Mouse (Mus musculus): Measurements from ENCODE around the gene Fyn. TPM values are rescaled to one million over a fixed set of nuclear protein-coding genes. Genes with fewer than 3 reads are reported as not detected.

Gene Fyn
- polyA plus RNA-seq, 1 experiment from 2014 or later: 105 TPM

DNA sequence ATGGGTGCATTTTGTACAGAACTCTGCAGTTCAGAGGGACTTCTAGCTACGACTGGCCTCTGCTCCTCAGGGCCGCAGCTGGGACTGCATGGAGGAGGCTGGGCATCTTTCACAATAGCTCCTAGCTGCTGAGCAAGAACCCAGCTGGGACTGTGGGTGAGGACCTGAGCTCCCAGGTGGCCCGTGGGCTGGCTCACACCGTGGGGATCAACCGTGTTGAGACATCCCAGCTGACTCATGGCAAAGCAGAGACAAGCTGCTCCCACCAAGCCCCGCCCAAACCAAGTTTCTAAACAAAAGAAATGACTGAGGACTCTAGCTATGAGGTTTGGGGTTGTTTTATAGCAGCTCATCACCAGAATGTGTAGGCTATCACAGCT lies 204.0 kb downstream of the Fyn start:
- Histone ChIP-seq H3K27ac (peak overlapping the region; percentile 89), H3K36me3 (replicated peaks; ENCODE audit: control insufficient read depth, insufficient read depth) (no peaks in the 10 kb centered on the region), H3K9ac (0 out of 2 replicates have a peak overlapping the region, but pooled peaks have one; percentile 9), H3K27me3 (ENCODE audit: control insufficient read depth, insufficient read depth, low read length) (no peaks in the 10 kb centered on the region), H3K4me3 (replicated peaks; ENCODE audit: low read length) (no peak overlapping the region), H3K9me3 (ENCODE audit: control insufficient read depth, low read length) (no peaks in the 10 kb centered on the region), H3K4me1 (replicated peaks; ENCODE audit: control insufficient read depth, insufficient read depth, low read length) (peaks cover 31% of the 10 kb centered on the region), H3K4me2 (replicated peaks) (no peak overlapping the region)
- WGBS: 29% methylated on average over 6 of the region's 6 CpGs
- ATAC-seq (ENCODE audit: low FRiP score): no peak
- no peak for DNase-seq (ENCODE audit: low spot score)

GRCm38 (mm10) chr10:39576466-39576865 lies 207.8 kb downstream of the Fyn start:
- ATAC-seq (ENCODE audit: low FRiP score): no peak
- DNase-seq (ENCODE audit: low spot score): no peak
- no peak overlapping the region for H3K4me2 ChIP-seq (replicated peaks)
- H3K9me3 ChIP-seq (ENCODE audit: control insufficient read depth, low read length): no peaks in the 10 kb centered on the region
- H3K27me3 ChIP-seq (ENCODE audit: control insufficient read depth, insufficient read depth, low read length): no peaks in the 10 kb centered on the region
- no peaks in the 10 kb centered on the region for H3K36me3 ChIP-seq (replicated peaks; ENCODE audit: control insufficient read depth, insufficient read depth)
- H3K4me1 ChIP-seq (replicated peaks; ENCODE audit: control insufficient read depth, insufficient read depth, low read length): peaks cover 19% of the 10 kb centered on the region
- no peak overlapping the region for H3K4me3 ChIP-seq (replicated peaks; ENCODE audit: low read length)
- H3K27ac ChIP-seq: no peak overlapping the region
- 71% methylated on average over 6 of the region's 6 CpGs for WGBS
- no peak overlapping the region for H3K9ac ChIP-seq

GRCm38 (mm10) chr10:39580477-39580876 lies 211.8 kb downstream of the Fyn start:
- no peak for DNase-seq (ENCODE audit: low spot score)
- H3K4me1 ChIP-seq (replicated peaks; ENCODE audit: control insufficient read depth, insufficient read depth, low read length): no peaks in the 10 kb centered on the region
- no peak for ATAC-seq (ENCODE audit: low FRiP score)
- H3K4me3 ChIP-seq (replicated peaks; ENCODE audit: low read length): no peak overlapping the region
- no peak overlapping the region for H3K27ac ChIP-seq
- no peaks in the 10 kb centered on the region for H3K9me3 ChIP-seq (ENCODE audit: control insufficient read depth, low read length)
- no peak overlapping the region for H3K9ac ChIP-seq
- H3K27me3 ChIP-seq (ENCODE audit: control insufficient read depth, insufficient read depth, low read length): no peaks in the 10 kb centered on the region
- WGBS: 60% methylated on average over 8 of the region's 8 CpGs
- no peak overlapping the region for H3K4me2 ChIP-seq (replicated peaks)
- no peaks in the 10 kb centered on the region for H3K36me3 ChIP-seq (replicated peaks; ENCODE audit: control insufficient read depth, insufficient read depth)

- ATAC-seq (ENCODE audit: low FRiP score) (no peak), DNase-seq (ENCODE audit: low spot score) (no peak)
- Histone ChIP-seq H3K27ac (no peak overlapping the region), H3K9ac (no peak overlapping the region), H3K4me1 (replicated peaks; ENCODE audit: control insufficient read depth, insufficient read depth, low read length) (peaks cover 7% of the 10 kb centered on the region), H3K27me3 (ENCODE audit: control insufficient read depth, insufficient read depth, low read length) (no peaks in the 10 kb centered on the region), H3K4me3 (replicated peaks; ENCODE audit: low read length) (no peak overlapping the region), H3K36me3 (replicated peaks; ENCODE audit: control insufficient read depth, insufficient read depth) (no peaks in the 10 kb centered on the region), H3K4me2 (replicated peaks) (no peak overlapping the region), H3K9me3 (ENCODE audit: control insufficient read depth, low read length) (no peaks in the 10 kb centered on the region)
- WGBS: 76% methylated on average over 2 of the region's 2 CpGs
Observed at GRCm38 (mm10) chr10:39582385-39582784, 213.7 kb downstream of the Fyn start.

- 80% methylated on average over 12 of the region's 12 CpGs for WGBS
- ATAC-seq (ENCODE audit: low FRiP score): no peak
- Histone ChIP-seq H3K9me3 (ENCODE audit: control insufficient read depth, low read length) (no peaks in the 10 kb centered on the region), H3K9ac (no peak overlapping the region), H3K36me3 (replicated peaks; ENCODE audit: control insufficient read depth, insufficient read depth) (no peaks in the 10 kb centered on the region), H3K4me1 (replicated peaks; ENCODE audit: control insufficient read depth, insufficient read depth, low read length) (peaks cover 21% of the 10 kb centered on the region), H3K4me2 (replicated peaks) (no peak overlapping the region), H3K4me3 (replicated peaks; ENCODE audit: low read length) (no peak overlapping the region), H3K27me3 (ENCODE audit: control insufficient read depth, insufficient read depth, low read length) (no peaks in the 10 kb centered on the region), H3K27ac (no peak overlapping the region)
- DNase-seq (ENCODE audit: low spot score): no peak
Observed at GRCm38 (mm10) chr10:39583718-39584117, 215.1 kb downstream of the Fyn start.

- DNase-seq (ENCODE audit: low spot score): peak; percentile 66
- Histone ChIP-seq H3K4me3 (replicated peaks; ENCODE audit: low read length) (no peak overlapping the region), H3K9ac (peak overlapping the region; percentile 42), H3K4me1 (replicated peaks; ENCODE audit: control insufficient read depth, insufficient read depth, low read length) (peaks cover 25% of the 10 kb centered on the region), H3K36me3 (replicated peaks; ENCODE audit: control insufficient read depth, insufficient read depth) (no peaks in the 10 kb centered on the region), H3K27me3 (ENCODE audit: control insufficient read depth, insufficient read depth, low read length) (no peaks in the 10 kb centered on the region), H3K9me3 (ENCODE audit: control insufficient read depth, low read length) (no peaks in the 10 kb centered on the region), H3K27ac (peak overlapping the region; percentile 87), H3K4me2 (replicated peaks) (no peak overlapping the region)
- peak; percentile 61; the same call in 1 of the 2 replicates for ATAC-seq (ENCODE audit: low FRiP score)
- WGBS: 24% methylated on average over 5 of the region's 5 CpGs
Observed at GRCm38 (mm10) chr10:39587290-39587925, 218.8 kb downstream of the Fyn start.

DNA sequence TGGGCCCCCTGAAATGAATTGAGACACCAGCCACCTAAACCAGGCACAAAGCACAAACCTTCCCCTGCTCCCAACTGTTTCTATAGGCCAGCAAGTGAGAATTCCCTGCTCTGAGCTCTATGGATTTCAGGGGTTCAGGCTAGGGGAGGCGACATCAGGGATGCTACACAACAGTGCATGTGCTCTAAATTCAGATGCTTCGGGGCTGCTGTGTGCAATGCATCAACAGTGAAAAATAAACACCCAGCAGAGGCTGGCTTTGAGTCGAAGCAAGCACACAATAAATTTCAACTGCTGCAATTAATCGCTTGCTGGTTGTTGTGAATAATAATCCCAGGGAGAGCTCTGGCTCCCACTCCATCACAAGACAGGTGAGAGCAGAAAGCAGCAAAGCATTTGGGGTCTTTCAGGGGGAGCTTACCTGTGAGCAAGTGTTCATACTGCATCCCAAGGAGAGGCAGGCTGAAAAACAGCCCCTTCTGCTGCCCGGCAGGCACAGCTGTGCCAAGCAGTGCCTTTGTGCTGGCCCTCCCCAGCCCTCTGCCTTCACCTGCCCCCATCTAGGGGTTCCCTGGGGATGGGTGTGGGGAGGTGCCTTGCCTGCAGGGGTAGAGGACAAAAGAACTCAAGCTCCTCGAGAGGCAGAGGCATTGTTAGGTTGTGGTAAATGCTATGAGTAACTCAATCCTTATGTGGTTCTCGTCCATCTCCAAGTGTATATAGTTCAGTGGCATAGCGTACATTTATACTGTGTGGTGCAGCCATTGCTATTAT lies 219.5 kb downstream of the Fyn start:
- peaks cover 25% of the 10 kb centered on the region for H3K4me1 ChIP-seq (replicated peaks; ENCODE audit: control insufficient read depth, insufficient read depth, low read length)
- ATAC-seq (ENCODE audit: low FRiP score) (peak; percentile 43; the same call in 1 of the 2 replicates), DNase-seq (ENCODE audit: low spot score) (peak; percentile 35)
- H3K9me3 ChIP-seq (ENCODE audit: control insufficient read depth, low read length): peaks cover 3% of the 10 kb centered on the region; the same call in 1 of the 2 replicates
- no peak overlapping the region for H3K4me2 ChIP-seq (replicated peaks)
- H3K9ac ChIP-seq: peak overlapping the region; percentile 42
- H3K27ac ChIP-seq: peak overlapping the region; percentile 87
- H3K4me3 ChIP-seq (replicated peaks; ENCODE audit: low read length): no peak overlapping the region
- H3K27me3 ChIP-seq (ENCODE audit: control insufficient read depth, insufficient read depth, low read length): no peaks in the 10 kb centered on the region
- 44% methylated on average over 8 of the region's 8 CpGs for WGBS
- no peaks in the 10 kb centered on the region for H3K36me3 ChIP-seq (replicated peaks; ENCODE audit: control insufficient read depth, insufficient read depth)

DNA sequence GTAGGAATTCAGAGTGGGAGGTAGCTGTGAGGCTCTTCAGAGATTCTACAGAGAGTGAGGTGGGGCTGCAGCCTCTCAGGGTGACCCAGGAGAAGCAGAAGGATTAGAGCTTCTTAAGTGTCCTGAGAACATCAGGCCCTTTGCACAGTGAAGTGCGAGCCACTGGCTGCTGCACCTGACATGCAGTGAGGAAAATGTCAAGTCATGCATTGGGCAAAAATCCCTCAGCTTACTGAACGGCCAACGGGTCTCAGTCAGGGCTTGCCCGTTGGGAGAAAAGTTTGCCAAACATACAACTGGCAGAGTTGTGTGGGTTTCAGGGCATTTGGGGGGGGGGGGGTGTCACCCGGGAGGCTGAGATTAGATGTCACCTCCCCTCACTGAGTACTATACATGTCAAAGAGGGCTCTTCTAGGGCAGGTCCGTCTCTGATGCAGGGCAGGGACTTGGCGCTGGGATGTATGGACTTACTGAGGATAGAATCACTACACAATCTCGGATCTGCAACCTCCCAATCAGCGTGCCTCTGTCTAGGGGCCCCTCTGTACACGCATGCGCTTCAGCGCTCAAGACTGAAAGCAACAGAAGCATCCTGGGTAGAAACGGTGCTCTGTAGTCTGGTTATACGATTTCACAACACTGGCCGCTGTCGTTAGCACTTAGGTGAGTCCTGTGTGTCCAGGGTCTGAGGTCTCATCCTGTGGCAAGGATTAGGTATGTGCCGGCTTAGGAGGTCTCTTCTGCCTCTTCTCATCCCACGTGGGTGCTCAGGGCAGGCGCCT lies 221.3 kb downstream of the Fyn start:
- Histone ChIP-seq H3K4me1 (replicated peaks; ENCODE audit: control insufficient read depth, insufficient read depth, low read length) (peaks cover 25% of the 10 kb centered on the region), H3K9me3 (ENCODE audit: control insufficient read depth, low read length) (peaks cover 9% of the 10 kb centered on the region; the same call in 1 of the 2 replicates), H3K9ac (no peak overlapping the region), H3K27ac (no peak overlapping the region), H3K36me3 (replicated peaks; ENCODE audit: control insufficient read depth, insufficient read depth) (no peaks in the 10 kb centered on the region), H3K27me3 (ENCODE audit: control insufficient read depth, insufficient read depth, low read length) (no peaks in the 10 kb centered on the region), H3K4me3 (replicated peaks; ENCODE audit: low read length) (no peak overlapping the region), H3K4me2 (replicated peaks) (no peak overlapping the region)
- no peak for DNase-seq (ENCODE audit: low spot score)
- 81% methylated on average over 19 of the region's 19 CpGs for WGBS
- ATAC-seq (ENCODE audit: low FRiP score): no peak

DNA sequence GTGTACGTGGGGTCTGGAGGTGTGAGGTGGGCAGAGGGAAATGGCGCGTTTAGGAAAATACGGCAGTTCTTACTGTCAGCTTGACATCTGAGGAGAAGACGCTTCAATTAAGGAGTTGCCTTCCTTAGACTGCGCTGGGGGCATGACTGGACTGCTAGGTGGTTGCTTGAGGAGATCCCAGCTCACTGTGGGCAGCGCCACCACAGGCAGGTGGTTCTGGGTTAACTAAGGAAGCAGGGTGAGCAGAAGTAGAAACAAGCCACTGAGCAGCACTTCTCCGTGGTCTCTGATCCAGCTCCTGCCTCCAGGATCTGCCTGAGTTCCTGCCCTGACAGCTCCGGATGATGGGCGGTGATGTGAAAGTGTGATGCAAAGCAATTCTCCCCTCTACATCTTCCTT lies 222.0 kb downstream of the Fyn start:
- peaks cover 25% of the 10 kb centered on the region for H3K4me1 ChIP-seq (replicated peaks; ENCODE audit: control insufficient read depth, insufficient read depth, low read length)
- DNase-seq (ENCODE audit: low spot score) (no peak), ATAC-seq (ENCODE audit: low FRiP score) (no peak)
- no peaks in the 10 kb centered on the region for H3K27me3 ChIP-seq (ENCODE audit: control insufficient read depth, insufficient read depth, low read length)
- no peak overlapping the region for H3K4me3 ChIP-seq (replicated peaks; ENCODE audit: low read length)
- H3K9me3 ChIP-seq (ENCODE audit: control insufficient read depth, low read length): peaks cover 9% of the 10 kb centered on the region; the same call in 1 of the 2 replicates
- no peak overlapping the region for H3K27ac ChIP-seq
- no peak overlapping the region for H3K9ac ChIP-seq
- WGBS: 88% methylated on average over 10 of the region's 10 CpGs
- H3K4me2 ChIP-seq (replicated peaks): no peak overlapping the region
- H3K36me3 ChIP-seq (replicated peaks; ENCODE audit: control insufficient read depth, insufficient read depth): no peaks in the 10 kb centered on the region

Data from hindbrain, embryonic 14.5 days (tissue).